Mouse (Mus musculus) limb, embryonic 14.5 days (tissue): ENCODE results near the gene Lrrc34. TPM values are rescaled to one million over a fixed set of nuclear protein-coding genes. Genes with fewer than 3 reads are reported as not detected.

Source experiments
- ATAC-seq: fragments of 200-750 bp; cut with Nextera tagmentation; 2 replicates; pipeline ENCODE4 v1.8.0; 2017; ENCODE audit warnings: low read depth, moderate number of reproducible peaks, moderate TSS enrichment; ENCODE audit not compliant: low FRiP score
- DNase-seq: peaks from one replicate; pipeline ENCODE4 v3.0.0-alpha.2; 2015; ENCODE audit warnings: low spot score
- H3K27ac ChIP-seq: fragments of 300-500 bp; sonication (generic); replicated peaks from 2 replicates; pipeline ENCODE4 v1.5.1; 2014; ENCODE audit warnings: low read depth, mild to moderate bottlenecking, low read length, moderate library complexity, mixed read lengths
- H3K27me3 ChIP-seq: fragments of 300-500 bp; sonication (generic); 2 replicates; pipeline ENCODE4 v1.6.1; 2014; ENCODE audit warnings: low read length, mixed read lengths; ENCODE audit not compliant: control insufficient read depth, insufficient read depth
- H3K36me3 ChIP-seq: fragments of 300-500 bp; sonication (generic); 2 replicates; pipeline ENCODE4 v1.6.1; 2014; ENCODE audit warnings: mild to moderate bottlenecking, low read length, moderate library complexity, mixed read lengths; ENCODE audit not compliant: control insufficient read depth, insufficient read depth
- H3K4me1 ChIP-seq: fragments of 300-500 bp; sonication (generic); 2 replicates; pipeline ENCODE4 v1.6.1; 2014; ENCODE audit warnings: antibody characterized with exemption, low read length, mixed read lengths; ENCODE audit not compliant: control insufficient read depth, insufficient read depth
- H3K4me2 ChIP-seq: fragments of 300-500 bp; sonication (generic); replicated peaks from 2 replicates; pipeline ENCODE4 v1.6.1; 2014; ENCODE audit warnings: low read depth, mild to moderate bottlenecking, low read length, moderate library complexity; ENCODE audit not compliant: severe bottlenecking
- H3K4me3 ChIP-seq: fragments of 300-500 bp; sonication (generic); replicated peaks from 2 replicates; pipeline ENCODE4 v1.5.1; 2014; ENCODE audit warnings: low read length
- H3K9ac ChIP-seq: fragments of 300-500 bp; sonication (generic); 2 replicates; pipeline ENCODE4 v1.6.1; 2014; ENCODE audit warnings: mild to moderate bottlenecking, low read depth, low read length, moderate library complexity; ENCODE audit not compliant: severe bottlenecking
- H3K9me3 ChIP-seq: fragments of 300-500 bp; sonication (generic); 2 replicates; pipeline ENCODE4 v1.6.1; 2016; ENCODE audit warnings: low read length; ENCODE audit not compliant: control insufficient read depth
- POLR2A ChIP-seq: fragments of 200-500 bp; IDR thresholded peaks from 2 replicates; pipeline ENCODE4 v1.8.0; 2012; ENCODE audit warnings: inconsistent platforms, mild to moderate bottlenecking, moderate library complexity, borderline replicate concordance; ENCODE audit not compliant: insufficient read depth, insufficient read length; ENCODE audit errors: extremely low read depth
- WGBS: fragments of 180-500 bp; shearing (Covaris S2); extraction: QIAGEN DNeasy Blood & Tissue Kit; methylation state at CpG from one replicate; pipeline ENCODE4 v1.1.7; 2014; 5-methylcytosine and 5-hydroxymethylcytosine counted together
- polyA plus RNA-seq, 2 experiments: library from polyadenylated mRNA; depleted of rRNA in 1 of 2; stranded (reverse) in 1 of 2; unstranded in 1 of 2; fragments of >200 nt; fragmentation: Nextera tagmentation in 1 of 2; extraction: Ambion mirVana in 1 of 2; gene quantifications; 2 replicates each; pipeline versions ENCODE4 v1.2.1 to v1.2.3; 2012 to 2014

Lrrc34 gene
- polyA plus RNA-seq, 2 experiments, result 0.52 to 0.76 TPM

GRCm38 (mm10) chr3:30602740-30603098 is 45.0 kb downstream of the Lrrc34 start:
- peak overlapping the region; percentile 78 for H3K9ac ChIP-seq
- H3K36me3 ChIP-seq, result peaks cover 27% of the 10 kb centered on the region
- H3K9me3 ChIP-seq, result no peaks in the 10 kb centered on the region
- H3K4me3 ChIP-seq, result peak overlapping the region; percentile 85
- TF ChIP-seq POLR2A, result no peak
- peaks cover 13% of the 10 kb centered on the region for H3K4me1 ChIP-seq
- H3K27me3 ChIP-seq, result no peaks in the 10 kb centered on the region
- ATAC-seq (peak; percentile 17), DNase-seq (peak; percentile 49)
- peak overlapping the region; percentile 82 for H3K4me2 ChIP-seq
- under 1% methylated on average over 27 of the region's 27 CpGs for WGBS
- peak overlapping the region; percentile 95 for H3K27ac ChIP-seq

- H3K27ac ChIP-seq, result peak within 1 kb of the TSS; percentile 95
- H3K36me3 ChIP-seq, result peaks cover 22% of the 10 kb centered on the region
- WGBS, result under 1% methylated on average over 39 of the region's 40 CpGs
- H3K4me3 ChIP-seq, result peak within 1 kb of the TSS; percentile 85
- H3K4me2 ChIP-seq, result peak within 1 kb of the TSS; percentile 82
- no peaks in the 10 kb centered on the region for H3K9me3 ChIP-seq
- H3K4me1 ChIP-seq, result peaks cover 13% of the 10 kb centered on the region
- DNase-seq (peak; percentile 96), ATAC-seq (peak; percentile 94)
- peak within 1 kb of the TSS; percentile 78 for H3K9ac ChIP-seq
- 0 out of 2 replicates have a peak, but pooled peaks have one; percentile 45 for TF ChIP-seq POLR2A
- H3K27me3 ChIP-seq, result no peaks in the 10 kb centered on the region
Observed at GRCm38 (mm10) chr3:30602065-30602739, 45.5 kb downstream of the Lrrc34 start, which contains the start of gene Mynn. Mynn (plus strand) TSS chr3:30602065.

- 1% methylated on average over 13 of the region's 13 CpGs for WGBS
- peak overlapping the region; percentile 78 for H3K9ac ChIP-seq
- H3K36me3 ChIP-seq, result peaks cover 19% of the 10 kb centered on the region
- DNase-seq, result no peak
- ATAC-seq, result no peak
- peak overlapping the region; percentile 82 for H3K4me2 ChIP-seq
- no peaks in the 10 kb centered on the region for H3K9me3 ChIP-seq
- no peaks in the 10 kb centered on the region for H3K27me3 ChIP-seq
- peaks cover 13% of the 10 kb centered on the region for H3K4me1 ChIP-seq
- peak overlapping the region; percentile 95 for H3K27ac ChIP-seq
- peak overlapping the region; percentile 85 for H3K4me3 ChIP-seq
- no peak for TF ChIP-seq POLR2A
Observed at GRCm38 (mm10) chr3:30601610-30602064, 46.0 kb downstream of the Lrrc34 start.

GRCm38 (mm10) chr3:30601175-30601574 is 46.5 kb downstream of the Lrrc34 start:
- ATAC-seq, result peak; percentile 58
- peak; percentile 94 for DNase-seq
- H3K9ac ChIP-seq, result no peak overlapping the region
- no peaks in the 10 kb centered on the region for H3K9me3 ChIP-seq
- H3K27me3 ChIP-seq, result no peaks in the 10 kb centered on the region
- under 1% methylated on average over 17 of the region's 17 CpGs for WGBS
- peaks cover 15% of the 10 kb centered on the region for H3K36me3 ChIP-seq
- no peak overlapping the region for H3K27ac ChIP-seq
- no peak for TF ChIP-seq POLR2A
- peak overlapping the region; percentile 85 for H3K4me3 ChIP-seq
- H3K4me1 ChIP-seq, result peaks cover 13% of the 10 kb centered on the region
- peak overlapping the region; percentile 82 for H3K4me2 ChIP-seq

GRCm38 (mm10) chr3:30600717-30601116 is 47.0 kb downstream of the Lrrc34 start:
- H3K4me3 ChIP-seq, result peak overlapping the region; percentile 85
- WGBS, result 1% methylated on average over 14 of the region's 14 CpGs
- TF ChIP-seq POLR2A, result no peak
- ATAC-seq (no peak), DNase-seq (no peak)
- no peaks in the 10 kb centered on the region for H3K9me3 ChIP-seq
- H3K27me3 ChIP-seq, result no peaks in the 10 kb centered on the region
- peaks cover 10% of the 10 kb centered on the region for H3K36me3 ChIP-seq
- H3K4me1 ChIP-seq, result peaks cover 16% of the 10 kb centered on the region
- H3K27ac ChIP-seq, result peak overlapping the region; percentile 6; the same call in 1 of the 2 replicates
- H3K4me2 ChIP-seq, result peak overlapping the region; percentile 82
- peak overlapping the region; percentile 43 for H3K9ac ChIP-seq
